Mouse (Mus musculus) cerebellum, adult (tissue): ENCODE data around the gene Rbm15b.

Experiments used
- ATAC-seq: cut with Nextera tagmentation; 2 replicates; pipeline ENCODE4 v1.9.2; 2017; ENCODE audit warnings: mild to moderate bottlenecking, moderate library complexity, mixed read lengths; ENCODE audit not compliant: insufficient number of reproducible peaks, low FRiP score, low TSS enrichment

Gene Rbm15b

DNA sequence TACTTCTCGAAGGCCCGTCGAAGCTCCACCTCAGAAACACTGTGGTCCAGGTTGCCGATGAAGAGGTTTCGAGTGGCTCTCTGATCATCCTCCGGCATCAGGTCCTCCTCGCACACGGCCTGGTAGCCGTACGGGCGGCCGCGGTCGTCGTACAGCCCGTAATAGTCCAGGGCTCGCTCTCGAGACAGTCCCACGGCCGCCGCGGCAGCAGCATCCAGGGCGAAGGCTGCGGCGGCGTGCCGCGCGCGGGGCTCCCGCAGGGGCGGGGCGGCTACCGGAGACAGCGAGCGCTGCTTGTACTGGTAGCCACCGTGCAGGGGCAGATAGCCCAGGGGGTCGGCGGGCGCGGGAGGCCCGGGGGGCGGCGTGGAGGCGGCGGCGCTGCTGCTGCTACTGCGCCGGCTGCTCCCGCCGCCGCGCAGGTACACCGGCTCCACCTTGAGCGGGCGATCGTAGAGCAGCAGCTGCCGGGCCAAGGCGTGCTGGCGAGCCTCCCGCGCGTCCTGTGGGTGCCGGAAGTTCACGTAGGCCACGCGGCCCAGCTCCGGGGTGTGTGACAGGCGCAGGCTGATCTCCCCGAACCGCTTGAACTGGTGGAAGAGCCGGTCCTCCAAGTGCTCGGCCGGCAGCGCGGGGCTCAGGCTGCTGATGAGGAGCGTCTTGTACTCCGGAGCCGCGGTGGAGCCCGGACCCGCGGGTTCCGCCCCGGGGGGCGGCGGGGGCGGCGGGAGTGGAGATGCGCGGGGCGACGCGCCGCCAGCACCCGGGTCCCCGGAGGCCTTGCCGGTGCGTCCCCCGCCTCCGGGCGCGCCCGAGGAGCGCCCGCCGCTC, 1.1 kb downstream of the Rbm15b start:
- ATAC-seq: peak; percentile 5; the same call in 1 of the 2 replicates

DNA sequence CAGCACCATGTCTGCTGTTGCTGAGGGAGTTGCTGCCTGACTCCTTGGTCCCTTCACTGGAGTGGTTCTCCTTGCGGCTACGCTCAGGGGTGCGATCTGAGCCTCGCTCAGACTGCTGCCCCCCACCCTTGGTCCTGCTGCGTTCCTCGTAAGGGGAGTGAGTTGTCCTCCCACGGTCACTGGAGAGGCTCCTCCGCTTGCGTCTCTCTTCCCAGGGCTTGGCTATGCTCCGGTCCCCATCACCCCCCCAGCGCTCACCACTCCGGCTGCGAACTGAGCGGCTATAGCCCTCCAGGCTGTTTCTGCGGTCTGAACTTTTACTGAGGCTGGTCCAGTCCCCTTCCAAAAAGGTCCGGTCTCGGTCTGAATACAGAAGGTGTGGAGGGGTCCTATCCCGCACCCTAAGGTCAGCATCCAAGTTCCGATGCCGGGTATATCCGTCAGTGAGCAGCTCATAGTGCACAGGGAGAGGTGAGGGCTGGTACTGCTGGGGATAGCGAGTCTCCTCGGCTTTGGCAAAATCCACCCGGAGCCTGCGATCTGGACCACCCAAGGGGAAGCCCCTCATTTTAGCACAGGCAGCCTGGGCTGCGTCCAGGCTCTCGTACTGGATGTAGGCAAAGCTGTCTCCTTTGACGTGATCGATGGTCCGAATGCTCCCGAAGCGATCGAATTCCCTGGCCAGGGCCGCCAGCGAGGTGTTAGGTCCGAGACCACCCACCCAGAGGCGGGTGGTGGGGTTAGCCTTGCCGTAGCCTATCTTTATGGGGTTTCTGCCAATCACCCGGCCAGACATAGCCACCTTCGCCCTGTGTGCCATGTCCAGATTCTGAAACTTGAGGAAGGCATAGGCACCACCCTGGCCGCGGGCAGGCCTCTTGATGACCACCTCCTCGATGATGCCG, 2.0 kb downstream of the Rbm15b start:
- no peak for ATAC-seq

DNA sequence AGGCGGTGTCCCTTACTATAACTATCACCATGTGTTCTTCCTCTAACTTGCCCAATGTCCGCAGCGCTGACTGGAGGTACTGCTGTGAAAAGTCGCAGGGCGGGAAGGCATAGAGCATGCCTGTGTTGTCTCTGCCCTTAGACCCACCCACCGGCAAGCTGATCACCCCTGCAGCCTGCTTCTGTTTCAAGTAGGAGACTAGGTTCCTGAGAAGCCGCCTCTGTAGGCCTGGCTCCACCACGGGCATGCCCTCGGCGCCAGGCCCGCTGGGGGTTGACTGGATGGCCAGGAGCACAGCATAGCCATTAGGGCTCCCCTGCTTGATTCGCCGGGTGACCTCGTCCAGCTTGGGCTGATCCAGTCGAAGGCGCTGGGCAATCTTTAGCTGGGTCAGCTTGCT, 2.9 kb downstream of the Rbm15b start:
- no peak for ATAC-seq

DNA sequence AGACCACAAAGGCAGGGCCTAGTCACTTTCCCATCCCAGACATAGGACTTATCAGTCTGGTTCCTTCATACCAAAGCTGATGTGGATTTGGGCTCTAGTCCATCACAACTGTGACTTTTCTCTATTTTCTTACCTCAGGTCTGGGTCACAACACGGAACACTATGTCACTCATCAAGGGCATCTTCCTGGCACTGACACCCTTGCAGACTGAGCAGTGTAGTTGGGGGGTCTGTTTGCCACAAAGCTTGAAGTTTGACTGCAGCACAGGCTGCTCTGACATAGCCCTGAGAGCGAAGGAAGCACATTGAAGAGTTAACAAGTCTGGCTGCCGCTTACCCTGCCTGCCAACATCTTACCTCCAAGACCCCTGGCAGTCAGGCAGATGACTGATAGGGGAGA, 4.1 kb downstream of the Rbm15b start:
- no peak for ATAC-seq

DNA sequence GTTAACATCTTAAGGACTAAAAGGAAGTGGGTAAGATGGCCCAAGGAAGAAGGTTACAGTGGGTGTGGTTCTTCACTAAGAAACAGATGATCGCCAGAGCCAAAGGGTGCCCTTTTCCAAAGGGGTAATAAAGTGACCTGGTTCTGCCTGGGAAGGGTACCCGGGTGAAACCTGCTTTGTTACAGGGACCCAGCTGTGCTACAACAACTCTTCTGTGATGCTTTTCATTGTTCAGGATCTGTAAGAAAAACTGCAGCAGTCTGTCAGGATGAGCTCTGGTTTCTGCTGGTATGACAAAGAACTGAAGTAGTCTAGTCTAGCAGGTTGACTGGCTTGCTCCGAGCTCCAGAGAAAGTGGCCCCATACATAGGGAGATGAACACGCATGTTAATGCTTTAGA, 5.1 kb downstream of the Rbm15b start:
- ATAC-seq: no peak

DNA sequence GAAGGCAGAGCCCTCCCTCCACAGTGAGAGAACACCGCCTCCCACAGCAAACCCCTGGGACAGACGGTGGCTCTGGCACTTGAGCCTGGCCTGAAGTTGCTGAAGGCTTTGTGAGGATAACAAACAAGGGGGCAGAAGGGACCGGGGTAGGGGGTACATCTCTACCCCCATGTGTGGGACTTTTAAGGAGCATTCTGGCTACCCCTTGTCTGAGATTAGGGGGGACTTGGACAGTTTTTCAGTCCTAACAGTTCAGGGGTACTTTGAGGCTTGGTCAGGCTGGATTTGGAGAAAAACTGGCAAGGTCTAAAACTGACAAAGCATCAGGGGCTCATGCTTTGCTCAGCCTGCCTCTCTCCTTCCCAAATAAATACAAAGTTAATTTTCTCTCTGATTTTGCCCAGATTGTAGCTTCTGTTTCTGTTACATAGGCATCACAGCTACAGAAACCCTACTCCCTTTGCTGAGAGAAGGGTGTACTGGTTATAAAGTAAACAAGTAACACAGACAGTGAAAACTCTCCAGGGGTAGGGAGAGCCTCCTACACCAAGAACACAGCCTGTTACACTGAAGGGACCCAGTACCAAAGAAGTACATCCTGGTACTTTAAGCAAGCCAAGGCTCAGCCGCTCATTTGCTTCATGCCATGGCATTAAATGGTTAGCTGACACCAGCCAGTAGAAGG, 6.0 kb downstream of the Rbm15b start:
- ATAC-seq: no peak

DNA sequence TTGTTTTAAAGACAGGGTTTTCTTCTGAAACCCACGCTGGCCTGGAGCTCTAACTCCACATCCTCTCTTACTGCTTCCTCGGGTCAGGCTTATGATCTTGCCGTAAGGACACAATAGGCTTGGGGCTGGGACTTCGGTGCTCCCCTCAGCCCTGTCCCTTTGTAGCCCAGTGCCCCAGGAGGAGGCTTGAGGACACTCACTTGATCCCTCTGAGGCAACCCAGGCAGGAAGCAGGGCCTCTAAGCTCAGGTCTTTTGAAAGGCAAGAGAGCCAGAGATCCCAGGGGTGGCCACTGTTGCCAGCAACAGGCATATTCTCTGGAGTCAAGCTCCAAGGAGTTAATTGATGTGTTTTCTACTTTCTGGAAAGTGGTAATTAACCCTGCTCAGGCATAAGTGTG, 7.8 kb downstream of the Rbm15b start:
- ATAC-seq: no peak

DNA sequence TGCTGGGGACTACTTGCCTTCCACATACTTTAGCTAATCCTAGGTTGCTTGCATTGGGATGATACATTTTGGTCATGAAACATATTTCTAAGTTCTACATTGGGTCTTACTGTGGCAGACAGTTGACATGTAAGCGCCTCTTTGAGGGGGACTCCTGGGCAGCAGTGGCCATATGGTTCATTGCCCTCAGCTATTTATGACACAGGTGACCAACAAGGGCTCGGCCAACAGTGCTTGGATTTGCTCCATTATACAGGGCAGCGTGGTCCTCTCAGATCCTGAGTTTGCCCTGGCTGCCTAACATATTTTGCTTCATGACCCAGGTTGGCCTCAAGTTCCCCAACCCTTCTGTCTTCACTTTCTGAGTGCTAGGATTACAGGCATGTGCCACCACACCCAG, 10.6 kb downstream of the Rbm15b start:
- no peak for ATAC-seq

DNA sequence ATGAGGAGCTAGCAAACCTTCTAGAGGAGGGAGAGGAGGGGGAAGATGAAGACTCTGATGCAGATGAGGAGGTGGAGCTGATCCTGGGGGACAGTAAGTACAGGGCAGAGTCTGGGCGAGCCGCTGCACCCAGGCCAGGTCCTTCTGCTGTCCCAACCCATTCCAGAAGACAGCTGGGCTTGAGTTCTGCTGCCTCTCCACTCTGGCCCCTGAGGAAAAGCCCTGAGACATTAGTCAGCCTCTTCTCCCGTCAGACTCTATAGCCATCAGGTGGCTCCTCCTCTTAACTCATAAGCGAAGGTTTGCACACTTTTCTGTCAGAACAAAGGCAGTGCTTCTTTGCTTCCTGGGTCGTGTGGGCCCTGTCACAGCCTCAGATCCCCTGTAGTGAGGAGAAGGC, 13.0 kb downstream of the Rbm15b start:
- ATAC-seq: no peak

DNA sequence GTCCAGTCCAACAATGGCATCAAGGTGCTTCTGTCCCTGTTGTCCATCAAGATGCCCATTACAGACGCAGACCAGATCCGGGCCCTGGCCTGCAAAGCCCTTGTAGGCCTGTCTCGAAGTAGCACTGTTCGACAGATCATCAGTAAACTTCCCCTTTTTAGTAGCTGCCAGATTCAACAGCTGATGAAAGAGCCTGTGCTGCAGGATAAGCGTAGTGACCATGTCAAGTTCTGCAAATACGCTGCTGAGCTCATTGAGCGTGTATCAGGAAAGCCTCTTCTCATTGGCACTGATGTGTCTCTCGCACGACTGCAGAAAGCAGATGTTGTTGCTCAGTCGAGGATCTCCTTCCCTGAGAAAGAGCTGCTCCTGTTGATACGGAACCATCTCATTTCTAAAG, 29.2 kb downstream of the Rbm15b start:
- ATAC-seq: no peak

DNA sequence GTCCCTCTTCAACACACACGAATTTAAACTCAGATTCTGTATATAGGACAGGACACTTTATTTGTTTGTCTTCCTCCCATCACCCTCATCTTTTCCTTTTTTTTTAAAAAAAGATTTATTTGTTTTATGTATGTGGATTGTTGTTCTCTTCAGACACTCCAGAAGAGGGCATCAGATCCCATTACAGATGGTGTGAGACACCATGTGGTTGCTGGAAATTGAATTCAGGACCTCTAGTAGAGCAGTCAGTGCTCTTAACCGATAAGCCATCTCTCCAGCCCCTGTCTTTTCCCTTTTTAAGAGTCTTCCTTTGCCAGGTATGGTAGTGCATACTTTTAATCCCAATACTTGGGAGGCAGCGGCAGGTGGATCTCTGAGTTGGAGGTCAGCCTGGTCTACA, 30.6 kb downstream of the Rbm15b start:
- ATAC-seq: no peak

DNA sequence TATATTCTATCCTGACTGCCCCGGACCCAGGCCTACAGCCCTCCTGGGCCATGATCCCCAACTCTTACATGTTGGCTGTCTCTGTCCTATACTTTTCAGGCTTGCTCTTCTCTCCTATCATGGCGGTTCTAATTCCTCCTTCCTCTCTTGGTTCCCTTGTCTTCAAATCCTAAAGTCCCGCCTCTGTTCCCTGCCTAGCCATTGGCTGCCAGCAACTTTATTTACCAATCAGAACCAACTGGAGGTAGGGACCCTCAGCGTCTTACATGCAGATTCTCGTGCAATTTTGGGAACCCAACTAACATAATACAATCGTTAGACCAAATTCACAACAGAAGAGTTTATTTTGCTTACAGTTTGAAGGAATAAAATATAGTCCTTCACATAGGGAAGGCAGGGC, 44.4 kb downstream of the Rbm15b start:
- ATAC-seq: no peak

DNA sequence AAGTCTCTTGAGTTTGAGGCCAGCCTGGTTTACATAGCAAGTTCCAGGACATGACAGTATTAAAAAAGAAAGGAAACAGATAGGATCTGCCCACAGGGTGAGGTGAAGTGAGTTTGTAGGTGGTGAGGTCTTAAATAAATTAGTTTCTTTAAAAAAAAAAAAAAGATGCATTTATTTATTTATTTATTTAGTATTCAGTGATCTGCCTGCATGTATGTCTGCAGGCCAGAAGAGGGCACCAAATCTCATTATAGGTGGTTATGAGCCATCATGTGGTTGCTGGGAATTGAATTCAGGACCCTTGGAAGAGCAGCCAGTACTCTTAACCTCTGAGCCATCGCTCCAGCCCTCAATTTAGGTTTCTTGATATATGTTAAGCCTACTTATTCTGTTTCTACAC, 46.7 kb downstream of the Rbm15b start:
- no peak for ATAC-seq
